In the genomic region with DNA sequence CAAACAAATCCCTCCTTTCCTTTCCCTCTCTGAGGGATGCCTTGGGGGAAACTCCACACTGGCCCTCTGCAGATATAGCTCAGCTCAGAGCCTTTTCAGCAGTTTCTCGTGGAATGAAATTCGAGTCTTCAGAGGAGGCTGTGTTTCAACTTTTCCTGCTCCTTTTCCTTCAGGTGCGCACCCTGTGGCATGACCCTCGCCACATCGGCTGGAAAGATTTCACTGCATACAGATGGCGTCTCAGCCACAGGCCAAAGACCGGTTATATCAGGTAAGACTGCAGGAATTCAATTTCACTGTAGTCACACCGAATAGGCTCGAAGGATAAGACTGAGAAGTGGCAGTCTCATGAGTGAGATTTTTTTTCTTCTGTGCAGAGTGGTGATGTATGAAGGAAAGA, we compare ENCODE assay signal across 27 mouse cellular contexts. TPM values are rescaled to one million over a fixed set of nuclear protein-coding genes. Genes with fewer than 3 reads are reported as not detected.
A peak's percentile ranks its signal among the peaks of the same experiment; 100 is the strongest.
DNase-seq lines count a peak whose midpoint lies in the region; ATAC-seq lines count a peak whose summit lies in the region.
"Had no signal": no experiment of that assay in that cellular context is flagged by ENCODE, and none has a peak within 500 bp of the region (broad histone marks: within the 10 kb centered on the region; RNA-seq: fewer than 3 reads in every experiment).

No protein-coding gene starts in this region.

- H3K27ac ChIP-seq in neural tube, embryonic 15.5 days (replicated peaks), result no peak overlapping the region
- H3K27ac ChIP-seq: embryonic facial prominence, embryonic 15.5 days; forebrain, embryonic 12.5 days; forebrain, embryonic 15.5 days; heart, adult 2 months; heart, embryonic 10.5 days; heart, embryonic 13.5 days; hindbrain, embryonic 12.5 days; hindbrain, embryonic 15.5 days had no signal

- no peak overlapping the region for H3K9ac ChIP-seq in neural tube, embryonic 15.5 days (replicated peaks)
- H3K9ac ChIP-seq: embryonic facial prominence, embryonic 15.5 days; forebrain, embryonic 12.5 days; forebrain, embryonic 15.5 days; heart, embryonic 13.5 days; hindbrain, embryonic 12.5 days; hindbrain, embryonic 15.5 days had no signal

- no peak overlapping the region for H3K4me2 ChIP-seq in neural tube, embryonic 15.5 days
- H3K4me2 ChIP-seq: embryonic facial prominence, embryonic 15.5 days; forebrain, embryonic 12.5 days; forebrain, embryonic 15.5 days; heart, embryonic 13.5 days; hindbrain, embryonic 12.5 days; hindbrain, embryonic 15.5 days had no signal

- no peaks in the 10 kb centered on the region for H3K27me3 ChIP-seq in neural tube, embryonic 15.5 days (replicated peaks)
- H3K27me3 ChIP-seq: embryonic facial prominence, embryonic 15.5 days; forebrain, embryonic 15.5 days; heart, embryonic 13.5 days; hindbrain, embryonic 12.5 days; hindbrain, embryonic 15.5 days had no signal

- 0 out of 2 replicates have a peak, but pooled peaks have one; percentile 38 for ATAC-seq in neural tube, embryonic 15.5 days (ENCODE audit: low FRiP score)
- ATAC-seq: activated CD4-positive, CD25-positive, alpha-beta regulatory T cell, adult 4 months; CD4-positive, CD25-positive, alpha-beta regulatory T cell, adult 4 months; forebrain, embryonic 15.5 days had no signal

- H3K9me3 ChIP-seq in neural tube, embryonic 15.5 days (replicated peaks), result no peaks in the 10 kb centered on the region
- H3K9me3 ChIP-seq: embryonic facial prominence, embryonic 15.5 days; forebrain, embryonic 15.5 days; heart, embryonic 10.5 days; heart, embryonic 13.5 days; hindbrain, embryonic 12.5 days; hindbrain, embryonic 15.5 days had no signal

- 84% methylated on average over 9 of the region's 9 CpGs for WGBS in neural tube, embryonic 15.5 days

- H3K4me3 ChIP-seq in neural tube, embryonic 15.5 days (replicated peaks), result no peak overlapping the region
- H3K4me3 ChIP-seq: embryonic facial prominence, embryonic 15.5 days; erythroblast, embryonic 14.5 days; forebrain, embryonic 12.5 days; forebrain, embryonic 15.5 days; heart, adult 2 months; heart, embryonic 10.5 days; heart, embryonic 13.5 days; hindbrain, embryonic 12.5 days; hindbrain, embryonic 15.5 days had no signal

- H3K36me3 ChIP-seq in neural tube, embryonic 15.5 days, result peaks cover 14% of the 10 kb centered on the region; the same call in 1 of the 2 replicates
- H3K36me3 ChIP-seq: forebrain, embryonic 15.5 days; hindbrain, embryonic 15.5 days had no signal

- DNase-seq in heart, adult 11 months, result peak; percentile 60
- no peak for DNase-seq in heart, postnatal 36 days
- DNase-seq in neural tube, embryonic 10.5 days (ENCODE audit: extremely low spot score, low spot score), result no peak
- DNase-seq in NIH3T3 (ENCODE audit: low read depth), result peak; percentile 14
- no peak for DNase-seq in thymus, postnatal 10 days (ENCODE audit: low spot score in 2 of 2)
- DNase-seq: adrenal gland, adult 8-10 months; adrenal gland, postnatal 25 days; cerebellum, adult 11-12 months; cerebellum, adult 8-10 months; cerebellum, postnatal 10 days; cerebellum, postnatal 36 days; embryo, embryonic 11 days; gastrocnemius, postnatal 25 days; heart, adult 2 months; heart, postnatal 14 days had no signal

- intact Hi-C loops in heart, postnatal 36 days (cut with DNase I), result no loop called here

- peaks cover under 1% of the 10 kb centered on the region; the same call in 1 of the 2 replicates for H3K4me1 ChIP-seq in neural tube, embryonic 15.5 days
- H3K4me1 ChIP-seq: heart, embryonic 10.5 days; hindbrain, embryonic 15.5 days had no signal

RNA-seq across cellular contexts. Expression of gene Thbs1, which starts 12.1 kb away (rescaled TPM):
- 10 to 100 TPM; 10.8 to 12.7 TPM for total RNA-seq in heart, postnatal 36 days (2021)
- polyA plus RNA-seq in neural tube, embryonic 15.5 days (2015; fragmentation: Nextera tagmentation; extraction: Ambion mirVana), result 8.6 and 10.6 TPM in 2 replicates
- total RNA-seq: MEL had no signal
- polyA plus RNA-seq: activated CD4-positive, CD25-positive, alpha-beta regulatory T cell, adult 4 months had no signal

Comparison
In these comparisons a context has a peak if more than half of its experiments do, and no peak if none do; other contexts are left out.
1. DNase-seq: peak in heart, adult 11 months (single experiment) and NIH3T3 (single experiment); none in heart, postnatal 36 days (0 of 2), neural tube, embryonic 10.5 days (single experiment) and thymus, postnatal 10 days (0 of 2).